Mouse (Mus musculus) C2C12 (cell line): ENCODE data around the gene Lhx6. TPM values are rescaled to one million over a fixed set of nuclear protein-coding genes. Genes with fewer than 3 reads are reported as not detected.

Experiments
- H3K27me3 ChIP-seq: one replicate; pipeline ENCODE4 v1.6.1; 2011; ENCODE audit not compliant: control insufficient read depth, insufficient read depth, insufficient read length
- H3K36me3 ChIP-seq: one replicate; pipeline ENCODE4 v1.6.1; 2011; ENCODE audit not compliant: control insufficient read depth, insufficient read depth
- H3K4me3 ChIP-seq: one replicate; pipeline ENCODE4 v1.5.1; 2011; ENCODE audit warnings: mild to moderate bottlenecking, control low read depth; ENCODE audit not compliant: poor library complexity, insufficient read depth, severe bottlenecking
- H3K79me2 ChIP-seq: one replicate; pipeline ENCODE4 v1.6.1; 2011; ENCODE audit not compliant: control insufficient read depth, insufficient read depth
- H3K79me3 ChIP-seq: one replicate; pipeline ENCODE4 v1.6.1; 2011; ENCODE audit warnings: low read depth, control low read depth
- H3ac ChIP-seq: one replicate; pipeline ENCODE3; 2011; ENCODE audit warnings: low read depth; ENCODE audit not compliant: control insufficient read depth, insufficient read length
- CEBPB ChIP-seq: IDR thresholded peaks from one replicate; pipeline ENCODE4 v1.6.1; 2011; ENCODE audit warnings: low read depth, mild to moderate bottlenecking, control low read depth, moderate library complexity
- CTCF ChIP-seq: IDR thresholded peaks from one replicate; pipeline ENCODE4 v1.5.1; 2011; ENCODE audit not compliant: control insufficient read depth, insufficient read depth, insufficient read length
- FOSL1 ChIP-seq: IDR thresholded peaks from one replicate; pipeline ENCODE4 v1.8.0; 2011; ENCODE audit warnings: mild to moderate bottlenecking, low read length; ENCODE audit not compliant: poor library complexity, insufficient read depth, severe bottlenecking
- MAX ChIP-seq: IDR thresholded peaks from one replicate; pipeline ENCODE4 v1.6.1; 2011; ENCODE audit warnings: mild to moderate bottlenecking, control low read depth
- MYOD1 ChIP-seq: IDR thresholded peaks from one replicate; pipeline ENCODE4 v1.6.1; 2011; ENCODE audit warnings: low read depth; ENCODE audit not compliant: control insufficient read depth, insufficient read length
- MYOG ChIP-seq: IDR thresholded peaks from one replicate; pipeline ENCODE4 v1.6.1; 2011; ENCODE audit not compliant: control insufficient read depth, insufficient read length; ENCODE audit errors: extremely low read depth
- USF1 ChIP-seq: IDR thresholded peaks from one replicate; pipeline ENCODE4 v1.6.1; 2011; ENCODE audit warnings: low read depth, mild to moderate bottlenecking, control low read depth, moderate library complexity
- polyA plus RNA-seq: library from polyadenylated mRNA; unstranded; fragments of >200 nt; fragmentation: generic; extraction: Trizol; gene quantifications from one replicate; pipeline ENCODE4 v1.2.1, GENCODE M21; 2012; ENCODE audit warnings: missing spikeins

Lhx6 gene
- polyA plus RNA-seq, 1 experiment = 6.6 TPM

DNA sequence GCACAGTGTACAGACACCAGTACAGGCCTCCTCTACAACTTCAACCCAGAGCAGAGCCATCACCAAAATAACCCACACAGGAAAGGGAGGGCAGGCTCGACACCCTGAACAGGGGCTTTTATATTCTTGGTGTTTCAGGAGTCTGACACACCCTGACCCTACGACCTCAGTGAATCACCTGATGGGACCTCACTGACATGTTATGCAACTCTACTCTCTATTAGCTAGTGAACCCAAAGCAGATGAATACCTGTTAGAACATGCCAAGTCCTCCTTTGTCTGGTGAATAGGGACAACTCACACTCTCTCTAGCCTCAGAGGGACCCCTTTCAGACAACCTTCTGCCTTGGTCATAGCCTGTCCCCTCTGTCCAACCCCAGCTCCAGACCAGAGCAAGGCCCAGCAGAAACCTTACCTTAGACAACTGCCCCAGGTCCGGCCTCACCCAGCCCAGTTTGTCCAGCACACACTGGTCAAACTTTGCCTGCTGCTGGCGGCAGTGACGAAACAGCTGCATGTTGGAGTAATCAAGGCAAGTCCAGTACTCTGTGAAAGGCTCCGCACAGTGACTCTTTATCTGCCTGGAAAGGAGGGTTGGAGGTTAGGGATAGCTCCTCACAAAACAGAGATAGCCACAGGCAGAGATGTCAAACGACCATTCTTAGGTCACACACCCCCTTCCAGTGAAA is 65.8 kb downstream of the Lhx6 start:
- Histone ChIP-seq H3K79me3 (peaks cover 17% of the 10 kb centered on the region), H3K79me2 (peaks cover 50% of the 10 kb centered on the region), H3K36me3 (peaks cover 59% of the 10 kb centered on the region), H3ac (no peak overlapping the region), H3K27me3 (no peaks in the 10 kb centered on the region), H3K4me3 (no peak overlapping the region)
- TF ChIP-seq CEBPB = no peak
- TF ChIP-seq FOSL1 = no peak
- TF ChIP-seq CTCF = no peak
- no peak for TF ChIP-seq MYOD1
- no peak for TF ChIP-seq USF1
- no peak for TF ChIP-seq MYOG
- TF ChIP-seq MAX = no peak

DNA sequence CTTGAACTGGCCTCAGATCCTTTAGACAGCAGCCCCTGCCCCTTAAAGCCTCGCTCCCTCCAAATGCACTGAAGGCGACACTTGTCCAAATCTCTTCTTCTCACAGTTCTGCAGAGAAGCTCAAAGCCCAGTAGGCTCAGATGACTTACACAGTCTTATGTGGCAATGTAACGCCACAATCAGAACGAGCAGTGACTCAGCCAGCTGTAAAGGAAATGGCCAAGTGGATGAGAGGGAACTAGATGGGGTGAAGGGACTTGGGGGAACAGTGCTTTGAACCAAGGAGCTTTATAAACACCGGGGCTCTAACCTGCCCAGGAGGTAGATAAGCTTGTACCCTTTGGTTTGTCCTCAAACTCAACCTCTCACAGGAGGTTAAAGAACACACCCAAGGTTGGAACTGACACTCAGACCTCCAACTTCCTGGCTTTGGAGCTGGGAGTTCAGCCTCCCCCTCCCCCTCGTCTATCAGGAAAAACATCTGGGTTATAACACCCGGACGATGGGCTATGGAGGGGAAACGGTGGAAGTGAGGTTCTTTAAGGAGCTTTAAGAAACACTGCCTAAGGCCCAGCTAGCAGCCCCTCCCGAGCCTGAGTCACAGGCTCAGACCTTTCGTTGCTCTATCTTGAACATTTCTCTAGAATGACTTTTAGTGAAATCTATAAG is 69.7 kb downstream of the Lhx6 start:
- H3K36me3 ChIP-seq = peaks cover 39% of the 10 kb centered on the region
- H3K4me3 ChIP-seq = no peak overlapping the region
- TF ChIP-seq USF1 (no peak), MYOG (no peak), CTCF (no peak), MYOD1 (no peak), FOSL1 (no peak), MAX (no peak), CEBPB (no peak)
- peaks cover 2% of the 10 kb centered on the region for H3K79me3 ChIP-seq
- no peaks in the 10 kb centered on the region for H3K27me3 ChIP-seq
- peaks cover 12% of the 10 kb centered on the region for H3K79me2 ChIP-seq
- no peak overlapping the region for H3ac ChIP-seq

GRCm38 (mm10) chr2:36034898-36035297 is 70.3 kb downstream of the Lhx6 start:
- Histone ChIP-seq H3K79me3 (no peaks in the 10 kb centered on the region), H3K79me2 (peaks cover 5% of the 10 kb centered on the region), H3K4me3 (no peak overlapping the region), H3K36me3 (peaks cover 36% of the 10 kb centered on the region), H3K27me3 (no peaks in the 10 kb centered on the region), H3ac (no peak overlapping the region)
- no peak for TF ChIP-seq MYOG
- TF ChIP-seq MYOD1 = no peak
- no peak for TF ChIP-seq CEBPB
- no peak for TF ChIP-seq MAX
- no peak for TF ChIP-seq CTCF
- TF ChIP-seq FOSL1 = no peak
- TF ChIP-seq USF1 = no peak

GRCm38 (mm10) chr2:36033966-36034365 is 71.2 kb downstream of the Lhx6 start:
- Histone ChIP-seq H3ac (no peak overlapping the region), H3K4me3 (no peak overlapping the region), H3K79me2 (no peaks in the 10 kb centered on the region), H3K36me3 (peaks cover 27% of the 10 kb centered on the region), H3K79me3 (no peaks in the 10 kb centered on the region), H3K27me3 (no peaks in the 10 kb centered on the region)
- TF ChIP-seq MYOD1 (no peak), FOSL1 (no peak), CTCF (no peak), USF1 (no peak), MYOG (no peak), CEBPB (no peak), MAX (no peak)

DNA sequence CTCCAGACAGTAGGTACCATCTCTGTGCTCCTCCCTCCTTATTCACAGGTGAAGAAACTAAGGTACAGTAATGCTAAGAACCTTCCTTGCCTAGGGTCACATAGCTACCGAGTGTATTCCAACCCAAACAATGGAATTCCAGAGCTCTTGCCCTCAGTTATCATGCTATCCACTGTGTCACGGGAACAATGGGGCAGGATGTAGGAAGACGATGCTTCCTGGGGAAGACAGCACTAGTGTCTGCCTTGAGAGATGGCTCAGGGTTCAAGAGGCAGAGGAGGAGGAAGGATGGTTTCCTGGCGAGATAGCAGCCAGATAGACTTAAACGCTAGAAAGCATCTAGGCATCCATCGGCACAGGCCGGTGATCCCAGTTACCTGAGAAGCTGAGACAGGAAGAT is 72.3 kb downstream of the Lhx6 start:
- Histone ChIP-seq H3K79me2 (no peaks in the 10 kb centered on the region), H3K36me3 (peaks cover 16% of the 10 kb centered on the region), H3K4me3 (no peak overlapping the region), H3K27me3 (no peaks in the 10 kb centered on the region), H3K79me3 (no peaks in the 10 kb centered on the region), H3ac (no peak overlapping the region)
- no peak for TF ChIP-seq CEBPB
- no peak for TF ChIP-seq CTCF
- TF ChIP-seq MYOG = no peak
- no peak for TF ChIP-seq FOSL1
- TF ChIP-seq USF1 = no peak
- no peak for TF ChIP-seq MAX
- no peak for TF ChIP-seq MYOD1

Other genes starting within 250 kb of the Lhx6 start
- 7.0 TPM for gene Ttll11, start 125.5 kb downstream of the Lhx6 start, polyA plus RNA-seq
- gene Ndufa8, start 56.0 kb downstream of the Lhx6 start, polyA plus RNA-seq = 260 TPM
- gene Morn5, start 56.0 kb downstream of the Lhx6 start, polyA plus RNA-seq = 0.11 TPM
- gene Mrrf, start 31.0 kb upstream of the Lhx6 start, polyA plus RNA-seq = 25.4 TPM
- gene Rbm18, start 31.4 kb upstream of the Lhx6 start, polyA plus RNA-seq = 16.0 TPM
- 336 TPM for gene Ptgs1, start 125.0 kb upstream of the Lhx6 start, polyA plus RNA-seq